Mouse (Mus musculus): Measurements from ENCODE around the gene Cyp26c1. TPM values are rescaled to one million over a fixed set of nuclear protein-coding genes. Genes with fewer than 3 reads are reported as not detected.

The Cyp26c1 gene
- polyA plus RNA-seq, 1 experiment from 2014 or later, result not detected

Other genes starting within 250 kb of the Cyp26c1 start
- 13.2 and 13.7 TPM in 2 replicates for gene Exoc6, start 135.2 kb upstream of the Cyp26c1 start, polyA plus RNA-seq (2015; fragmentation: Nextera tagmentation; extraction: Ambion mirVana)
- gene Cyp26a1, start 12.2 kb downstream of the Cyp26c1 start, polyA plus RNA-seq (2015; fragmentation: Nextera tagmentation; extraction: Ambion mirVana), result 0.23 and 0.35 TPM in 2 replicates